Mouse (Mus musculus) layer of hippocampus, postnatal 25 days (tissue): ENCODE data around the gene Arhgef17. TPM values are rescaled to one million over a fixed set of nuclear protein-coding genes. Genes with fewer than 3 reads are reported as not detected.

ENCODE experiments used
- DNase-seq, 2 experiments: peaks; one replicate each; pipeline ENCODE4 v3.0.0; 2022; ENCODE audit warnings: mixed read lengths in 2 of 2, low spot score in 1 of 2; ENCODE audit errors: extremely low spot score in 1 of 2
- total RNA-seq, 2 experiments: library from RNA; stranded (reverse); gene quantifications; 2 replicates each; pipeline ENCODE4 v1.2.3; 2021

Arhgef17 gene
- total RNA-seq, 2 experiments from 2014 or later: 140 to 146 TPM

- DNase-seq: peak; percentile 64 to 66
Measured at GRCm38 (mm10) chr7:100942789-100943615, 11.1 kb upstream of the Arhgef17 start.

- DNase-seq: no peak
Measured at GRCm38 (mm10) chr7:100941169-100941568, 9.3 kb upstream of the Arhgef17 start.

DNA sequence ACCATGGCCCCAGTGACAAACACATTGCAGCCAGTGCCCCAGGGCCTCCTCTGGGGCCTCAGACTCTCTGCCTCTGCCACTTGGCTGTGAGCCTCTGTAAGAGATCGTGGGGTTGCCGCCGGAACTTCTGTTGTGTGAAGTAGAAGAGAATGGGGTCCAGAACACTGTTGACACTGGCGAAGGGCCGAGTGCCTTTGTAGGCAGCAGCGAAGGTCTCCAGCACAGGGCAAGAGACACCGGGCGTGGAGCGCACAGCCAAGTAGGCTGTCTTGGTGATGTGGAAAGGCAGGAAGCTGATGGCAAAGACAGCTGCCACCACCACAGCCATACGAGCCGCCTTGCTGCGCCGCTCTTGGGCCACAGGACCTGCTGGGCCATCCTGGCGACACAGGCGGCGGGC, 6.2 kb upstream of the Arhgef17 start:
- no peak for DNase-seq

DNA sequence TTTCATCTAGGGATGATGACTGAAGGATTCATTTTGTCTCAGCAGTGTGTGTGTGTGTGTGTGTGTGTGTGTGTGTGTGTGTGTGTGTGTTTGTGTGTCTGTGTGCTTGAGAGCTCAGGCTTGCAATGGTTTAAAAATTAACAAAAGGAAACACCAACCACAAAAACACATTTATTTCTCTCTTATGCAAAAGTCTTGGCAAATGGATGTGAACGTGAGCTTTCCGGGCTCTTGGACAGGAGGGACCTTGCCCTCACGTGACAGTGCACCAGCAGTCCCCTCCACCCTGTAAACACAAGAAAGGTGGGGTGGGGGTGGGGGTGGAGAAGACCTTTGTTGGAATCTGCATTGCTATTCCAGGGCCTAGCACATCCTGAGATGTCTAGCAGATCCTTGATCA, 5.6 kb upstream of the Arhgef17 start:
- no peak for DNase-seq

GRCm38 (mm10) chr7:100933520-100933919, 1.6 kb upstream of the Arhgef17 start:
- DNase-seq: no peak

GRCm38 (mm10) chr7:100932481-100933007, 637 bp upstream of the Arhgef17 start:
- DNase-seq: peak; percentile 56 to 76

DNA sequence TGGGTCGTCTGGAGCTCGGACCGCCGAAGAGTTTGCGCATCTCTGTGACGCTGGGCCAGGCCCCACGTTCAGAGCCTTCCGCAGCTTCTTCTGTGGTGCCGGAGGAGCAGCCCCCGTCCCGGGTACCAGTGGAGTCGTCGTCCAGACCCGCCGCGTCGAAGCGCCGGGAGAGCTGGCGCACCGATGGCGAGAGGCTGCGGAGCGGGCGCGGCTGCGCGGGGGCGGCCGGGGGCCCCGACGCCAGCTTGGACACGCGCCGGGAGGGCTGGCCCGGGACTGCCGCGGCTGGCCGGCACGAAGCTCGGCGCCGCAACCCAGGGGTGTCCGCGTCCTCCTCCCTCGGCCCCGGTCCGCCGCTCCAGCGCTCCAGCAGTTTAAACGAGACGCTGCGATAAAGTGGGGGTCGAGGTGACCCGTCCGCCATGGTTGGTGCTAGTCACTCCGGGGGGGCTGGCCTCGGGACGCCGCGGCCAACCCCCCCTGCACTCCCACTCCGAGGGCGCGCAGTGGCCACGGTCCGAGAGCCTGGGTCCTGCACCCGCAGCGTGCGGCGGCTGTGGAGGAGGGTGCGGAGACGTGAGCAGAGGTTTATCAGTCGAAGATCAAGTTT, 486 bp downstream of the Arhgef17 start:
- no peak for DNase-seq

- no peak for DNase-seq
Measured at GRCm38 (mm10) chr7:100930619-100931315, 1.1 kb downstream of the Arhgef17 start.

- no peak for DNase-seq
Measured at GRCm38 (mm10) chr7:100929639-100930303, 2.1 kb downstream of the Arhgef17 start.

- no peak for DNase-seq
Measured at GRCm38 (mm10) chr7:100928456-100928855, 3.5 kb downstream of the Arhgef17 start.

DNA sequence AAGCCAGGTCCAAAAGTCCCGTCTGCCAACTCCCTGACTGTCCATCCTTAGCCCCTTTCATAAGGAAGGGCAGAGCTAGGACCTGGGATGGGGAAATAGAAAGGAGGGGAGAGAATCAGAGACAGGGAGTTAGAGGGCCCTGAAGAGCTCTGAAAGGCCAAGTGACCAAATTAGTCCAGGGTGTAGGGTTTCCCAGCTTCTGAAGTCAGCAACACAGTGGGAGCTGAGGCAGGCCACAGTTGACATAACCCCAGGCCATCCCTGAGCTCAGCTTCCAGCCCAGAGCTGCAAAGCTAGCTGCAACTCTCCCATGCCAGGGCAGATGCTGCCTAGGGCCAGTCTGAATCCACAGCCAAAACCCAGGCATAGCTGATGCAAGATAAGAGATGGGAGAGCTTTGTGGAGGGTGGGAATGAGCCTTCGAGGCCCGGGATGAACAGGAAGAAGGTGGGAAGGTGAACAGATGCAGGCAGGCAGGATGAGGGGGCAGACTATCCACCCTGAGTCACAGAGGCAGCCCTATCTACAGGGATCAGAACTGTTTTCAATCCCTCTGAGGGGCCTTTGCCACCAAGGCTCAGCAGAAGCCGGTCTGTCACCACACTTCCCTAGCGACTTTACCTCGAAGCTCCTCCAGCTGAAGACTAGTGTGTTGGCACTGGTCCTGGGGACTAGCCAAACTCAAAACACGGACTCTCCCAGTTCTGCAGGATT, 4.5 kb downstream of the Arhgef17 start:
- DNase-seq: no peak

GRCm38 (mm10) chr7:100926311-100926923, 5.5 kb downstream of the Arhgef17 start:
- DNase-seq: no peak

- no peak for DNase-seq
Measured at GRCm38 (mm10) chr7:100924674-100925445, 7.0 kb downstream of the Arhgef17 start.

DNA sequence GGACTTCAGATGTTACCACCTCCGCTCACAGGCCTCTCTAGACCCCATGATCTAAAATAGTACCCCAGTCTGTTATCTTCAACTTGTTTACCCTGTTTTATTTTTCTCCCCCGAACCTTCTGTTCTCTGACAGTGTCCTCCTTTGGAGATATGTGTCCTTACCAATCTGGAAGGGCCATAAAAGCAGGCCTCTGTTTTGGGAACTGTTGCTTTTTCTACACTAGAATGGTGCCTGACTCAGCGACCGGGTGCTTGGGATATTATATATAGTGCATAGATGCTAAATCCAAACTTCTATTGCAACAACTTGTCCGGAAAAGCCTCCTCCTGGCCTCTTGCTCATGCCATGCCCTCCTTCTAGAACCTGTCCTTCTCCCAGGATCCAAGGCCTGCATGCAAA, 7.7 kb downstream of the Arhgef17 start:
- DNase-seq: no peak

DNA sequence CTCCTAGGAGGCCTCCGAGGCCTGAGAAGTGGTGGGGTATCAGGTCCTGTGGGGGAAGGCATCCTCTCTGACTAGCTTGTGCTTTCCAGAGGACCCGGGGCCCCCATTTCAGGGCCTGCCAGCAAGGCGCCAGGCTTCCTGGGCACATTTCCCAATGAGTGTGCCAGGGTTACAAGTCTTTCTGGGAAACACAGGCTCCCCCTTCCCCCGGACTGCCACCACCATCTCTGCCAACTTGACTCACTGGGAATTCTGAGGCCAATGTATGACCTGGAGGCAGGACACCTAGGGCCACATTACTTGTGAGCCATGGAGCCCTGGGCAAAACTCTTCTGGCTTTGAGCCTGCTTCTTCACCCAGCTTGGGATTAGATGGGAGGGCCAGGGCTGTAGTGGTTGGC, 9.0 kb downstream of the Arhgef17 start:
- no peak for DNase-seq

- DNase-seq: no peak
Measured at GRCm38 (mm10) chr7:100921289-100921688, 10.6 kb downstream of the Arhgef17 start.

GRCm38 (mm10) chr7:100919809-100920107, 12.1 kb downstream of the Arhgef17 start:
- no peak for DNase-seq

DNA sequence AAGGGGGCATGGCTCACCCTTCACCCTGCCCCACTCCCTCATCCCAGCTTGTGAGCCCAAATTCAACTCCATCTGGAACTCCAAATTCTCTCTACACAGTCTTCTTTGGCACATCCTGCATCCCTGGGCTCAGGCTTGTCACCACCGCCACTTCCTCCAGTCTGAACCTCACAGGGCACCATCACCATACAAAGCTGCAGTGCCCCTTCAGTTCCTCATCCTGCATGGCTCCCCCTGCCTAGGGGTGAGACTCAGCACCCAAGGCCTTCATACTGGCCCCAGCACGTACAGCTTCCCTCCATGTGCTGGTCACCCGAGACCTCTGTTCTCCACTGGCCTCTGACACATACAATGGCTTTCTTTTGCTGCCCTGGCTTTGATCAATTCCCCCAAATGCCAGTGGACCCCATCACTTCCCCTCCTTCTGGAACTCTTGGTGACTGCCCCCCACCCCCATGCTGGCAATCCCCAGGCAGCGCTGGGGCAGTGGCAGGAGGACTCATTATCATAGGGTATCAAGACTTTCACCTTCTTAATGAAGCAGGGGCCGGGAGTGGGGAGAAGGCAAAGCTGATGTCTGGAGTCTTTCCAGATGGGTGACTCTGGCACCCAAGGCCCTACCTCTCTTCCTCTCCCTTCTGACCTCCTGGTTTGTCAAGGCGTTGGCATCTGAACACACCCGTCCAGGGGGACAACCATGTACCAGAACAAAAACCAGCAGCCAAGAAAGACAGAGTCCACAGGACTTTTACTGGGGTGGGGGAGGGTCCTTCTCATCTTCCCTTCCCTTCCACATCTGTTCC, 12.7 kb downstream of the Arhgef17 start:
- no peak for DNase-seq
